Mouse (Mus musculus) bone marrow macrophage, adult 2 months (primary cell): ENCODE measurements around the gene Slc47a1.

Experiments used
- CTCF ChIP-seq: IDR thresholded peaks from 2 replicates; pipeline ENCODE4 v1.5.1; 2012; ENCODE audit warnings: low read depth, mild to moderate bottlenecking, low read length, moderate library complexity
- POLR2A ChIP-seq: IDR thresholded peaks from 2 replicates; pipeline ENCODE4 v1.6.1; 2012; ENCODE audit warnings: mild to moderate bottlenecking, low read depth, low read length, borderline replicate concordance

DNA sequence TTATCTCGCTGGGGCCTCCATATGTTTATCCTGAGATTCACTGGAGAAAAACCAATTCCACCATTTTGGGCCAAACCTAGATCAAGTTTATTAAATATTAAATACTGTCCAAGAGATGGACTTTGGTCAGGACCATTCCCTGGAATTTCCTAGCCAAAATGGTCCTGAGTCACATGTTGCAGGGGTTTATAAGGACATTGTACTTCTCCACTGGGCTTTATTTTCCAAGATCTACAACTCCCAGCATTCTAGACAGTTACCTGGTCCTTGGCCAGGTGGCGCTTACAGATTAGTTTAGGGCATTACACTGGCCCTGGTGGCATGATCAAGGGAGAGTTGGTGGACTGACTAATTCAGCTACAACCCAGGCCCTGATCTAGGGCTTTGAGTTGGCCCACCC, 82.6 kb downstream of the Slc47a1 start:
- TF ChIP-seq CTCF (no peak), POLR2A (no peak)
